Mouse (Mus musculus) cerebellum, adult (tissue): ENCODE results near the gene 6030498E09Rik.

Source experiments
- ATAC-seq: cut with Nextera tagmentation; 2 replicates; pipeline ENCODE4 v1.9.2; 2017; ENCODE audit warnings: mild to moderate bottlenecking, moderate library complexity, mixed read lengths; ENCODE audit not compliant: insufficient number of reproducible peaks, low FRiP score, low TSS enrichment

The 6030498E09Rik gene

GRCm38 (mm10) chrX:38772478-38772877 lies at the start of gene 6030498E09Rik:
Gene 6030498E09Rik, plus strand, starts transcription at chrX:38772671.
- ATAC-seq = no peak

GRCm38 (mm10) chrX:38730081-38730480 lies 42.4 kb upstream of the 6030498E09Rik start:
- no peak for ATAC-seq

GRCm38 (mm10) chrX:38730639-38731038 lies 41.8 kb upstream of the 6030498E09Rik start:
- no peak for ATAC-seq

- no peak for ATAC-seq
Measured at GRCm38 (mm10) chrX:38733683-38734082, 38.8 kb upstream of the 6030498E09Rik start.

GRCm38 (mm10) chrX:38734916-38735880 lies 37.3 kb upstream of the 6030498E09Rik start:
- no peak for ATAC-seq

- no peak for ATAC-seq
Measured at GRCm38 (mm10) chrX:38771453-38771852, 1.0 kb upstream of the 6030498E09Rik start.

GRCm38 (mm10) chrX:38771886-38772285 lies 585 bp upstream of the 6030498E09Rik start:
- ATAC-seq = no peak

GRCm38 (mm10) chrX:38794373-38794772 lies 21.9 kb downstream of the 6030498E09Rik start:
- ATAC-seq = no peak

- ATAC-seq = no peak
Measured at GRCm38 (mm10) chrX:38813934-38814333, 41.5 kb downstream of the 6030498E09Rik start.

GRCm38 (mm10) chrX:38816841-38817240 lies 44.4 kb downstream of the 6030498E09Rik start:
- no peak for ATAC-seq

GRCm38 (mm10) chrX:38958571-38958970 lies 186.1 kb downstream of the 6030498E09Rik start:
- ATAC-seq = no peak

- no peak for ATAC-seq
Measured at GRCm38 (mm10) chrX:38996265-38996664, 223.8 kb downstream of the 6030498E09Rik start.
